Mouse (Mus musculus) midbrain, embryonic 11.5 days (tissue): ENCODE measurements at regions not wholly inside any gene's neighbourhood (a gene's known extent, or its start where the extent isn't known, plus 50 kb on each side); places are given as distances from the start of the nearest gene placed in this dataset.

Experiments used
- ATAC-seq: fragments of 200-750 bp; cut with Nextera tagmentation; 2 replicates; pipeline ENCODE4 v1.8.0; 2017; ENCODE audit warnings: moderate TSS enrichment, moderate library complexity; ENCODE audit not compliant: low FRiP score
- DNase-seq: peaks from one replicate; pipeline ENCODE4 v3.0.0; 2015; ENCODE audit warnings: low spot score; ENCODE audit errors: missing footprints
- H3K27ac ChIP-seq: fragments of 300-500 bp; sonication (generic); 2 replicates; pipeline ENCODE4 v1.5.1; 2014; ENCODE audit warnings: low read depth, low read length
- H3K27me3 ChIP-seq: fragments of 300-500 bp; sonication (generic); 2 replicates; pipeline ENCODE4 v1.6.1; 2014; ENCODE audit warnings: mild to moderate bottlenecking, low read length, moderate library complexity, mixed read lengths; ENCODE audit not compliant: control insufficient read depth, insufficient read depth
- H3K36me3 ChIP-seq: fragments of 300-500 bp; sonication (generic); 2 replicates; pipeline ENCODE4 v1.6.1; 2014; ENCODE audit warnings: mild to moderate bottlenecking, low read length, moderate library complexity, mixed read lengths; ENCODE audit not compliant: control insufficient read depth, insufficient read depth
- H3K4me1 ChIP-seq: fragments of 300-500 bp; sonication (generic); 2 replicates; pipeline ENCODE4 v1.6.1; 2014; ENCODE audit warnings: low read length; ENCODE audit not compliant: control insufficient read depth, insufficient read depth
- H3K4me2 ChIP-seq: fragments of 300-500 bp; sonication (generic); 2 replicates; pipeline ENCODE4 v1.6.1; 2014; ENCODE audit warnings: mild to moderate bottlenecking, moderate library complexity
- H3K4me3 ChIP-seq: fragments of 300-500 bp; sonication (generic); 2 replicates; pipeline ENCODE4 v1.5.1; 2014; ENCODE audit warnings: low read depth, low read length
- H3K9ac ChIP-seq: fragments of 300-500 bp; sonication (generic); 2 replicates; pipeline ENCODE4 v1.6.1; 2014; ENCODE audit warnings: low read length
- H3K9me3 ChIP-seq: fragments of 300-500 bp; sonication (generic); 2 replicates; pipeline ENCODE4 v1.6.1; 2016; ENCODE audit warnings: low read length; ENCODE audit not compliant: control insufficient read depth
- WGBS: fragments of 180-500 bp; shearing (Covaris S2); extraction: QIAGEN DNeasy Blood & Tissue Kit; methylation state at CpG from one replicate; pipeline ENCODE4 v1.1.7; 2014; 5-methylcytosine and 5-hydroxymethylcytosine counted together

DNA sequence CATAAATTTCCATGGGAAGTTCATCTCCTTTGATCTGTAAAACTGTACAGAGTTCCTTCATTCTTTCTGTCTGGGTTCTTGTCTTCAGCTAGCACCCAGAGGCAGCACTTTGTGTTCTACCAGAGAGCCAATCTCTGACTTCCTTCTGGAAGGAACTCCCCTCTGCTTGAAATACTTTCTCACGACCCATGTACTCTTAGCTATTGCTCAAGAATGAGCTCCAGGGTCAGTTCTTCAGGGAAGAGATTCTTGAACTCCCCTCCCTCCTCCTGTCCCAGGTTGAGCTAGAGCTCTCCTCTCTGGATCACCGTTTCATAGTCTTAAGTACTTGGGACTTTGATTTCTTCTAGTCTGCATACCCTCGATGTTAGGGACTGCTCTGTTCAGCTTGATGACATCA, 311.8 kb downstream of the Foxo1 start:
- WGBS, result 86% methylated on average over 3 of the region's 3 CpGs
- H3K36me3 ChIP-seq, result no peaks in the 10 kb centered on the region
- no peak overlapping the region for H3K4me3 ChIP-seq
- no peaks in the 10 kb centered on the region for H3K4me1 ChIP-seq
- H3K27me3 ChIP-seq, result no peaks in the 10 kb centered on the region
- DNase-seq, result no peak
- no peak overlapping the region for H3K9ac ChIP-seq
- H3K4me2 ChIP-seq, result no peak overlapping the region
- H3K9me3 ChIP-seq, result no peaks in the 10 kb centered on the region
- no peak for ATAC-seq
- H3K27ac ChIP-seq, result no peak overlapping the region

DNA sequence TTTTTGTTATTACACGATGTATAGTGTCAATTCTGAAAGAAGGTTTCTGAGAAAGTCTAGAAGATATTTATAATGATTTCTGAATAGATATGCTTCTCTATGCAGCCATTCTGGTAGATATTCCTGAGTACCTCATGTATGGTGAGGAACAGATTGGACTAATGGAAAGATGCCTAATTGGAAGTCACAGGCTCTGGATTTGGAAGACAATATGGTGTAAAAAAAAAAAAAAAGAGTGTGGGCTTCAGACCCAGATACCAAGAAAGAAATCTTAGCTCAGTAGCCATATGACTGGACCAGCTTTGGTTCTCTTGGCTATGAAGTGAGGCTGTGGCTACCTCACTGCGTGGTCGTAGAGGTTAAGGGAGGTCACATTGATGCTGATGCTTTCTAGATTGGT, 311.0 kb downstream of the Foxo1 start:
- H3K9ac ChIP-seq, result no peak overlapping the region
- DNase-seq (no peak), ATAC-seq (no peak)
- no peak overlapping the region for H3K4me2 ChIP-seq
- no peak overlapping the region for H3K27ac ChIP-seq
- no peaks in the 10 kb centered on the region for H3K9me3 ChIP-seq
- no peaks in the 10 kb centered on the region for H3K27me3 ChIP-seq
- H3K4me1 ChIP-seq, result no peaks in the 10 kb centered on the region
- H3K36me3 ChIP-seq, result no peaks in the 10 kb centered on the region
- 92% methylated on average over 3 of the region's 3 CpGs for WGBS
- no peak overlapping the region for H3K4me3 ChIP-seq

DNA sequence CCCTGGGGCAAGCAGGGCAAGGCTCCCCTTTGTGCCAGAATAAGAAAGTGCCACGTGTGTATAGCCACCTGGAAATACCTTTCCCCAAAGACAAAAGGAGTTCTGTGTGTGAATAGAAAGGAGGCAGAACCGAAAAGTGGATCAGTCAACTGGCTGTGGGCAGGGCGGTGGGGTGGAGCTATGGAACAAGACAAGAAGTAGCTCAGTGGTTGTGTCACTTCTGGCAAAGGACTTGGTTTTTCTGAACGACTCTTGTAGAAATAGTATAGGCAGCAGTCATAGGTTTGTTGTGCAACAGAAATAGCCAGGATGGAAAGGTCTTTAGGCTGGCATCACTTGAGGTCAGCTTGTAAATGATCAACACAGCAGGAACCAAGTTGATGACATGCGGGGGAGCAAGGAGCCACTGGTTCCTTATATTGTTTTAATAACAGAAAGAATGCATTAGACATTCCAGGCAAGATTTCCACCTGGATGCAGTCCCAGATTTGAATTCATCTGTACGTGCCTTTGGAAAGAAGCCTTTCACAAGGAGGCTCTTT, 308.6 kb downstream of the Foxo1 start:
- Histone ChIP-seq H3K9ac (no peak overlapping the region), H3K27ac (no peak overlapping the region), H3K4me3 (no peak overlapping the region), H3K27me3 (no peaks in the 10 kb centered on the region), H3K4me1 (no peaks in the 10 kb centered on the region), H3K36me3 (no peaks in the 10 kb centered on the region), H3K4me2 (no peak overlapping the region), H3K9me3 (no peaks in the 10 kb centered on the region)
- ATAC-seq (no peak), DNase-seq (no peak)
- 71% methylated on average over 6 of the region's 6 CpGs for WGBS

DNA sequence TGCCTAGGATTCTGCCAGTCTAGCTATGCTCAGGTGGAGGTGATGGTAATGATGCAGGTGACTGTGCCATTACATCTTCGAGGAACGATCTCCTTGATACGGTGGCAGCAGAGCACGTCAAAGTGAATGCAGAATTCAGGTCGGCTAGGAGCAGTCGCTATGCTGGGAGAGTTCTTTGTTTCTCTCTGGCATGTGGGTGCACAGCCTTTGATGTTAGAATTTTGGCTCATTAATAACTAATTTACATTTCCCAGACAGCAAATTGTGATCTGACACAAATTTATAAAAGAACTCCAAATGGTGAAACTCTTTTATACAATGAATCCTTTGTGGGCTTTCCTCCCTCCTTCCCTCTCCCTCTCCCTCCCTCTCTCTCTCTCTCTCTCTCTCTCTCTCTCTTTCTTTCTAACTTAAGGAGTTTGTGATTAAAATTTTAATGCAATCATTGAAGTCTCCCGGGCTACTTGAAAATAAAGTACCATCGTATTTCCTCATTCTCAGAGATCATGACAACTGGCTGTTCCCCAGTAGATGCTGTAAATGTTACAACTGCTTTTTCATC, 307.2 kb downstream of the Foxo1 start:
- DNase-seq, result no peak
- no peak for ATAC-seq
- H3K27me3 ChIP-seq, result no peaks in the 10 kb centered on the region
- H3K4me1 ChIP-seq, result no peaks in the 10 kb centered on the region
- H3K4me3 ChIP-seq, result no peak overlapping the region
- no peaks in the 10 kb centered on the region for H3K36me3 ChIP-seq
- H3K4me2 ChIP-seq, result no peak overlapping the region
- H3K9me3 ChIP-seq, result no peaks in the 10 kb centered on the region
- WGBS, result 86% methylated on average over 8 of the region's 8 CpGs
- no peak overlapping the region for H3K9ac ChIP-seq
- no peak overlapping the region for H3K27ac ChIP-seq

DNA sequence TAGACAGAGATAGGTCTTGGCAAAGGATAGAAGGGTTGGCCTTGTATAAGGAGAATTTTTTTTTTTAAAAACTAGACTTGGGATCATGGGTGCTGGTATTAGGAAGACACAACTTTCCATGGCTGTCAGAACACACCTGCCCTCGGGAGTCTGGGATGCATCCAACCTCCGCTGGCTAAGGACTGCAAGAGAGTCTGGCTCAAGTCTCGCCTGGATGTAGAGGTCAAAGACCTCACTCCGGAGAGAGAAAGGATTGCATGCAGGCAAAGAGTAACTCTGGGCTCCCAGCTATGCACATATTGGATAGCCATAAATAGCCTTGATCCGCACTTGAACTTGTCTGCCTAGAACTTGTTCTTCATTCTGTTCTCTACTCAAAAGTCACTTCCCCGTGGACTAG, 306.2 kb downstream of the Foxo1 start:
- Histone ChIP-seq H3K9me3 (no peaks in the 10 kb centered on the region), H3K27ac (no peak overlapping the region), H3K4me1 (no peaks in the 10 kb centered on the region), H3K27me3 (no peaks in the 10 kb centered on the region), H3K9ac (no peak overlapping the region), H3K36me3 (no peaks in the 10 kb centered on the region), H3K4me2 (no peak overlapping the region), H3K4me3 (no peak overlapping the region)
- WGBS, result 88% methylated on average over 6 of the region's 6 CpGs
- ATAC-seq (no peak), DNase-seq (no peak)

DNA sequence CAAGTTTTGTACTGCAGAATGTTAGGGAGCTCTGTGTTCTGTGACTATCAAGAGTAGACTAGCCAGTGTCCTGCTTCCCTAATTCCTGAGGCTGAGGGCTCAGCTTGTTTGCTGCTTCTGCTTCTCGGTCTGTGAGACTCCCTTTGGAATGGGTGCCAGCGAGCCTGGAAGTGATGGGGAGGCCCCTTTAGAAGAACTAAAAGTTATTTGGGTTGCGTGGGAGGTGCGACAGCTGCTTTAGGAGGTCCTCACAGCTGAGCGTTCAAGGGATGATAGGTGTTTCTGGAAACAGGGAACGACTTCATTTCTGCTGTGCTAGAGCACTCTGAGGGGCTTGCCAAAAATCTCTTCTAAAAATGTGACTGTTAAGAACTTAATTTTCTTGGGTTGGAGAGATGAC, 305.7 kb downstream of the Foxo1 start:
- Histone ChIP-seq H3K4me2 (no peak overlapping the region), H3K4me3 (no peak overlapping the region), H3K27me3 (no peaks in the 10 kb centered on the region), H3K9ac (no peak overlapping the region), H3K4me1 (no peaks in the 10 kb centered on the region), H3K9me3 (no peaks in the 10 kb centered on the region), H3K36me3 (no peaks in the 10 kb centered on the region), H3K27ac (no peak overlapping the region)
- no peak for DNase-seq
- WGBS, result 93% methylated on average over 6 of the region's 6 CpGs
- ATAC-seq, result no peak

DNA sequence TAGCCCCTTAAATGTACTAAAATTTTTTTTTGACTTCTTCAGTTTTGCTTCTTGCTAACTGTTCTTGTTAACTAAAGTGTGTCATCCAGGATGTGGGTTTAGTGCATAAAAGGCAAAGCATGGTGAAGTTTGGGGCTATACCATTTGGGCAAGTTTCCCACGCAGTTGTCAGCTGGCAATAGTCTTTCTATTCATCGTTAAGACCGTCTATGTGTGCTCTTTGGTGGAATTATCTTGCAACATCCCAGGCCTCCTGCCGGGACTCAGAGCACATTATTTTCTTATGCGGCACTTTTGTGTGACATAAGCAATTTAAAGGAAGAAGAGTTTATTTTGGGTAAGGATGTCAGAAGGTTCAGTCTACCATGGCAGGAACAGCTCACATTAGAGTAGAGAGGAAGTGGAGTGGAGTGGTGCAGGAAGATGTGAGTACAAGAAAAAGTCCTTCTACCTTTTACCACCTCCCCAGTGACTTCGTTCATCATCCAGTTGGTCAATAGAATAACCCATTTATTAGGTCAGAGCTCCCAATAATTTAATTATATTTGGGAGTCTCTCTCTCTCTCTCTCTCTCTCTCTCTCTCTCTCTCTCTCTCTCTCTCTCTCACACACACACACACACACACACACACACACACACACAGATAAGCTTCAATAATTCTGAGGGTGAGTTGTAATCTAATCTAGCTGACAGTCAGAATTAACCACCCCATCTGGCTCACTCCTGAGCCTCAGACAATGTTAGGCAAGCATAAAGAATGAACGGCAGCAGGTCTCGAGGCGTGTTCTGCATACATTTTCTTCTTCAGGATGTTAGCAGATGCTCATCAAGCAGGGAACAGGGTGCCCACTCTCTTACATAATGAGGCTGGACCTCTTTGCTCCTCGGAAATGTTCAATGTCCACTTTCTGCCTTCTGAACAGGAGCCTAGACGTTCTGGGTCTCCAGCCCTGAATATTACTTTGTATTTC, 304.7 kb downstream of the Foxo1 start:
- Histone ChIP-seq H3K27ac (no peak overlapping the region), H3K9me3 (no peaks in the 10 kb centered on the region), H3K27me3 (no peaks in the 10 kb centered on the region), H3K4me2 (no peak overlapping the region), H3K9ac (no peak overlapping the region), H3K4me3 (no peak overlapping the region), H3K36me3 (no peaks in the 10 kb centered on the region), H3K4me1 (no peaks in the 10 kb centered on the region)
- DNase-seq (no peak), ATAC-seq (no peak)
- 80% methylated on average over 11 of the region's 11 CpGs for WGBS

DNA sequence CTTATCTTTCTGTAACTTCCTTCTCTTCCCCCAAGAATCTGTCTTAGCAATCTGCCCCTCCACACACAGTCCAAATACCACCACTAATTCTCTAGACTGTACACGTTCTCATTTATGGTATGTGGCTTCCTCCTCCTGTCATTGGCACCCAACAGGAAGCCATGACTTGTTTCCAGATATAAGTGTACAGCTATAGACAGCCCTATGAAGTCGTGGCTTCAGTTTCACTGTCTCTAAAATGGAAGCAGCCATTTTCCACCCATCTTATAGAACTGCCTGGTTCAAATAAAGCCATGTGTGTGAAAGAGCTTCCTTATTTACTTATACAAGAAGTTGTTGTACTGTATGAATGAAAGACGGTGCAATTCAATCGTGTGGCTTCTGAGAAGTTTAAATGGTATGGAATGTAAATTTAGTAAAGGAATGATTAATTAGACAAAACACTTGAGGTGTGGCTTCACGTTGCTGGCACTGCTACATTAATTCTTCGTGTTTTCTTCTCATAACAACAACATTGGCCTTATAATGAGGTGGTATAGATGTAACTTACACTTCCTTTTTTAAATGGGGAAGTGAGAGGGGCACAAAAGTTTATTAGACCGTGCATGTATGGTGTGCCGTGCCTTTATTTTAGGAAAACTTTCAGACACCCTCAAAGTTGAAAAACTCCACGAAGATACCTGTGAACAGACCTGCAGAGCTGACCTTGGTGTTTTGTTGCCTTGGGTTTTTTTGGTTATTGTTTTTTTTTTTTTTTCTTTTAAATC, 299.7 kb downstream of the Foxo1 start:
- no peak overlapping the region for H3K9ac ChIP-seq
- no peak overlapping the region for H3K4me3 ChIP-seq
- H3K4me2 ChIP-seq, result no peak overlapping the region
- no peak overlapping the region for H3K27ac ChIP-seq
- no peaks in the 10 kb centered on the region for H3K9me3 ChIP-seq
- DNase-seq, result no peak
- WGBS, result 89% methylated on average over 9 of the region's 9 CpGs
- no peak for ATAC-seq
- H3K4me1 ChIP-seq, result no peaks in the 10 kb centered on the region
- no peaks in the 10 kb centered on the region for H3K27me3 ChIP-seq
- no peaks in the 10 kb centered on the region for H3K36me3 ChIP-seq

DNA sequence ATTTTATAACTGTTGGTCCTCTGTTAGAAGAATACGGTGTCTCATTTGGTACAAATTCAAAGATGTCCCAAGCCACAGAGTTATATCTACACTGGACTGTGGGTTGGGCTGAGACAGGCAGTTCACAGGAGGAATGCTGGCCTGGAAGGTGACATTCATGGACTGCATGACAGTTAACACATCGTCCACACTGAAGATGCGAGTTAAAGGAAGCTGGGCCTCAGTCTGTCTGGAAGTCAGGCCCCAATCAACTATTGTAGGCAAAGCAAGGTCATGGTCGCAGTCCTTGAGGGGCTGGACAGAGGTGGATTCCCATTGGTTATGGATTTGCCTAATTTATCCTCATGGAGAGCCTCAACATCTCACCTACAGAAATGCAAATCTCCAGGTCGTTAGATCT, 295.5 kb downstream of the Foxo1 start:
- 75% methylated on average over 5 of the region's 5 CpGs for WGBS
- no peak overlapping the region for H3K9ac ChIP-seq

More for the DNA sequence above, 295.5 kb downstream of the Foxo1 start:
- ATAC-seq (no peak), DNase-seq (no peak)
- H3K4me1 ChIP-seq, result no peaks in the 10 kb centered on the region
- H3K4me3 ChIP-seq, result no peak overlapping the region
- H3K36me3 ChIP-seq, result no peaks in the 10 kb centered on the region
- no peak overlapping the region for H3K27ac ChIP-seq
- H3K27me3 ChIP-seq, result no peaks in the 10 kb centered on the region
- no peak overlapping the region for H3K4me2 ChIP-seq
- H3K9me3 ChIP-seq, result no peaks in the 10 kb centered on the region
